Mouse (Mus musculus) adrenal gland, postnatal 0 days (tissue): Measurements from ENCODE around the gene Dis3l2. TPM values are rescaled to one million over a fixed set of nuclear protein-coding genes. Genes with fewer than 3 reads are reported as not detected.

Source experiments
- polyA plus RNA-seq: library from polyadenylated mRNA; unstranded; fragments of >200 nt; fragmentation: Nextera tagmentation; extraction: Ambion mirVana; gene quantifications from 2 replicates; pipeline ENCODE4 v1.2.1, GENCODE M21; 2015

The Dis3l2 gene
- 13.2 and 15.7 TPM in 2 replicates for polyA plus RNA-seq

GRCm38 (mm10) chr1:86703300-86703964, at the start of gene Dis3l2:
Gene Dis3l2 (plus strand): TSS chr1:86703808.

GRCm38 (mm10) chr1:86670279-86671038, 33.1 kb upstream of the Dis3l2 start, which contains the start of gene Nppc:
Gene Nppc (minus strand): TSS chr1:86670571.

DNA sequence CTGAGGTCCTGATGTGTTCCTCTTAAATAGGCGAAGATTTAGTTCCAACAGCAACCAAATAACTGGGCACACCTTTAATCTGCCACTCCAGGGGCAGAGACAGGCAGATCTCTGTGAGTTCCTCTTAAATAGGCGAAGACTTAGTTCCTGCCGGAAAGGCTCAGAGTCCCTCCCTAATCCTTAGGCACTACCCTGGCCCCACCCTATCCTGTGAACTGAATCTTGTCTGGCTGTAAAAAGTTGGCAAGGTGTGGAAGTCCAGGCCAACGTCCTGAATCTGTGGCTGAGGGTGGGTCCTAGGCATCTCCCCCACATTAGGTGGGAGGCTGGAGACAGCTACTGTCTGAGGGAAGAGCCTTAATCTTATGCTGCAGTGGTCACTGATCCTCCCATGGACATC, 386.2 kb downstream of the Dis3l2 start, which contains the start of gene Alppl2:
Gene Alppl2 (minus strand): TSS at position 101 of the 400 bp plus-strand sequence.

Other genes with a start within 250 kb of the Dis3l2 start
- 1,285 and 1,305 TPM in 2 replicates for gene Ptma, start 177.1 kb upstream of the Dis3l2 start, polyA plus RNA-seq
- gene Pde6d, start 121.2 kb upstream of the Dis3l2 start, polyA plus RNA-seq, result 78.4 and 91.5 TPM in 2 replicates
- gene Cops7b, start 120.9 kb upstream of the Dis3l2 start, polyA plus RNA-seq, result 17.9 and 20.1 TPM in 2 replicates
- 1.2 and 1.3 TPM in 2 replicates for gene Nppc, start 33.2 kb upstream of the Dis3l2 start, polyA plus RNA-seq